In genomic region chr1:165441719-165442118, GRCm38 (mm10) we compare ENCODE assay signal across 29 mouse cellular contexts. TPM values are rescaled to one million over a fixed set of nuclear protein-coding genes. Genes with fewer than 3 reads are reported as not detected.
DNase-seq lines count a peak whose midpoint lies in the region; ATAC-seq lines count a peak whose summit lies in the region.
"Had no signal": no experiment of that assay in that cellular context is flagged by ENCODE, and none has a peak within 500 bp of the region (broad histone marks: within the 10 kb centered on the region; RNA-seq: fewer than 3 reads in every experiment).

No protein-coding gene starts in this region.

- no peak overlapping the region for H3K4me2 ChIP-seq in heart, embryonic 12.5 days
- no peak overlapping the region for H3K4me2 ChIP-seq in kidney, embryonic 16.5 days (replicated peaks; ENCODE audit: low read depth, low read length)
- no peak overlapping the region for H3K4me2 ChIP-seq in liver, embryonic 16.5 days (ENCODE audit: low read depth, low read length)
- H3K4me2 ChIP-seq: embryonic facial prominence, embryonic 12.5 days; embryonic facial prominence, embryonic 15.5 days; heart, embryonic 11.5 days; heart, embryonic 15.5 days; hindbrain, embryonic 14.5 days had no signal

- H3K36me3 ChIP-seq in heart, embryonic 12.5 days, result peaks cover under 1% of the 10 kb centered on the region; the same call in 1 of the 2 replicates
- H3K36me3 ChIP-seq in kidney, embryonic 16.5 days (ENCODE audit: insufficient read depth, low read length), result no peaks in the 10 kb centered on the region
- no peaks in the 10 kb centered on the region for H3K36me3 ChIP-seq in liver, embryonic 16.5 days (ENCODE audit: control insufficient read depth, insufficient read depth)
- H3K36me3 ChIP-seq: embryonic facial prominence, embryonic 12.5 days; embryonic facial prominence, embryonic 15.5 days; heart, embryonic 15.5 days had no signal

- ATAC-seq in cerebellum, adult (ENCODE audit: insufficient number of reproducible peaks, low FRiP score, low TSS enrichment), result peak; percentile 31; the same call in 1 of the 2 replicates
- ATAC-seq in heart, embryonic 12.5 days (ENCODE audit: insufficient number of reproducible peaks, low FRiP score), result 0 out of 2 replicates have a peak, but pooled peaks have one; percentile 18
- peak; percentile 73 for ATAC-seq in kidney, embryonic 16.5 days (ENCODE audit: low FRiP score, low TSS enrichment)
- 0 out of 2 replicates have a peak, but pooled peaks have one; percentile 9 for ATAC-seq in liver, embryonic 16.5 days (ENCODE audit: low read depth)
- ATAC-seq: activated CD4-positive, CD25-positive, alpha-beta regulatory T cell, adult 4 months; forebrain, embryonic 14.5 days; forebrain, postnatal 0 days; hindbrain, postnatal 0 days; inflammation-experienced regulatory T-cells, adult 6 months had no signal

- WGBS in heart, embryonic 12.5 days, result 72% methylated on average over 3 of the region's 3 CpGs
- 62% methylated on average over 3 of the region's 3 CpGs for WGBS in kidney, embryonic 16.5 days
- 86% methylated on average over 3 of the region's 3 CpGs for WGBS in liver, embryonic 16.5 days (ENCODE audit: insufficient replicate concordance)

- H3K4me3 ChIP-seq in heart, embryonic 12.5 days, result no peak overlapping the region
- no peak overlapping the region for H3K4me3 ChIP-seq in kidney, embryonic 16.5 days (ENCODE audit: low read length)
- H3K4me3 ChIP-seq in liver, embryonic 16.5 days (ENCODE audit: low read depth, low read length), result no peak overlapping the region
- H3K4me3 ChIP-seq: embryonic facial prominence, embryonic 12.5 days; embryonic facial prominence, embryonic 15.5 days; heart, embryonic 15.5 days had no signal

- DNase-seq in cerebellum, adult 9-10 months, result no peak
- no peak for DNase-seq in heart, postnatal 4 days
- DNase-seq in kidney, adult 11 months, result no peak
- no peak for DNase-seq in liver
- DNase-seq: adrenal gland, adult 8-10 months; adrenal gland, postnatal 25 days; cerebellum, adult 18-20 months; cerebellum, adult 9-11 months; cerebellum, postnatal 25 days; forebrain, postnatal 0 days; gastrocnemius, postnatal 10 days; gastrocnemius, postnatal 36 days; heart, postnatal 10 days had no signal

- H3K27ac ChIP-seq in heart, embryonic 12.5 days (ENCODE audit: poor library complexity, severe bottlenecking), result no peak overlapping the region
- no peak overlapping the region for H3K27ac ChIP-seq in kidney, embryonic 16.5 days (ENCODE audit: low read length)
- no peak overlapping the region for H3K27ac ChIP-seq in liver, embryonic 16.5 days (ENCODE audit: low read length)
- H3K27ac ChIP-seq: embryonic facial prominence, embryonic 12.5 days; embryonic facial prominence, embryonic 15.5 days; heart, embryonic 15.5 days; hindbrain, embryonic 14.5 days; hindbrain, postnatal 0 days had no signal

- no peak overlapping the region for H3K9ac ChIP-seq in heart, embryonic 12.5 days
- no peak overlapping the region for H3K9ac ChIP-seq in kidney, embryonic 16.5 days (replicated peaks; ENCODE audit: low read length)
- H3K9ac ChIP-seq in liver, embryonic 16.5 days (ENCODE audit: low read depth, low read length), result no peak overlapping the region
- H3K9ac ChIP-seq: embryonic facial prominence, embryonic 12.5 days; embryonic facial prominence, embryonic 15.5 days; forebrain, postnatal 0 days; heart, embryonic 15.5 days; hindbrain, embryonic 14.5 days had no signal

- no peaks in the 10 kb centered on the region for H3K9me3 ChIP-seq in heart, embryonic 12.5 days (replicated peaks)
- peaks cover under 1% of the 10 kb centered on the region; the same call in 1 of the 2 replicates for H3K9me3 ChIP-seq in kidney, embryonic 16.5 days (ENCODE audit: low read length)
- no peaks in the 10 kb centered on the region for H3K9me3 ChIP-seq in liver, embryonic 16.5 days (replicated peaks; ENCODE audit: control insufficient read depth, low read length)
- H3K9me3 ChIP-seq: embryonic facial prominence, embryonic 12.5 days; embryonic facial prominence, embryonic 15.5 days; heart, embryonic 15.5 days had no signal

- H3K27me3 ChIP-seq in heart, embryonic 12.5 days (replicated peaks), result no peaks in the 10 kb centered on the region
- no peaks in the 10 kb centered on the region for H3K27me3 ChIP-seq in kidney, embryonic 16.5 days (ENCODE audit: insufficient read depth, low read length)
- no peaks in the 10 kb centered on the region for H3K27me3 ChIP-seq in liver, embryonic 16.5 days (ENCODE audit: control insufficient read depth, insufficient read depth, low read depth, low read length)
- H3K27me3 ChIP-seq: embryonic facial prominence, embryonic 12.5 days; embryonic facial prominence, embryonic 15.5 days; heart, embryonic 15.5 days had no signal

- H3K4me1 ChIP-seq in heart, embryonic 12.5 days (replicated peaks), result peaks cover 10% of the 10 kb centered on the region
- no peaks in the 10 kb centered on the region for H3K4me1 ChIP-seq in kidney, embryonic 16.5 days (ENCODE audit: insufficient read depth, low read length)
- H3K4me1 ChIP-seq in liver, embryonic 16.5 days (ENCODE audit: control insufficient read depth, low read depth, low read length), result peaks cover 6% of the 10 kb centered on the region
- H3K4me1 ChIP-seq: embryonic facial prominence, embryonic 12.5 days had no signal

RNA-seq across cellular contexts. Expression of gene Dcaf6, which starts 18.6 kb away (rescaled TPM):
- polyA plus RNA-seq in heart, embryonic 12.5 days (2016; fragmentation: Nextera tagmentation; extraction: Ambion mirVana), result 17.9 and 18.7 TPM in 2 replicates
- total RNA-seq in heart, postnatal 4 days (2021), result 10 to 100 TPM; 59.8 to 65.6 TPM
- 19.4 and 21.1 TPM in 2 replicates for polyA plus RNA-seq in kidney, embryonic 16.5 days (2015; fragmentation: Nextera tagmentation; extraction: Ambion mirVana)
- polyA plus RNA-seq in liver, embryonic 16.5 days (2015; fragmentation: Nextera tagmentation; extraction: Ambion mirVana), result 14.9 and 17.0 TPM in 2 replicates

RNA-seq across cellular contexts. Expression of gene Mpc2, which starts 18.7 kb away (rescaled TPM):
- 226 TPM in 2 replicates for polyA plus RNA-seq in heart, embryonic 12.5 days (2016; fragmentation: Nextera tagmentation; extraction: Ambion mirVana)
- total RNA-seq in heart, postnatal 4 days (2021), result 100 to 1,000 TPM; 309 to 352 TPM
- 309 and 320 TPM in 2 replicates for polyA plus RNA-seq in kidney, embryonic 16.5 days (2015; fragmentation: Nextera tagmentation; extraction: Ambion mirVana)
- 292 and 315 TPM in 2 replicates for polyA plus RNA-seq in liver, embryonic 16.5 days (2015; fragmentation: Nextera tagmentation; extraction: Ambion mirVana)

RNA-seq across cellular contexts. Expression of gene Adcy10, which starts 43.3 kb away (rescaled TPM):
- not detected in 2 replicates for polyA plus RNA-seq in heart, embryonic 12.5 days (2016; fragmentation: Nextera tagmentation; extraction: Ambion mirVana)
- under 1 TPM in 1 of 2 experiments, not detected in 1; 0.09 TPM for total RNA-seq in heart, postnatal 4 days (2021)
- polyA plus RNA-seq in kidney, embryonic 16.5 days (2015; fragmentation: Nextera tagmentation; extraction: Ambion mirVana), result 0.06 and 0.39 TPM in 2 replicates
- 0.02 and 0.11 TPM in 2 replicates for polyA plus RNA-seq in liver, embryonic 16.5 days (2015; fragmentation: Nextera tagmentation; extraction: Ambion mirVana)
- total RNA-seq: common myeloid progenitor, adult 5-6 weeks; forebrain, postnatal 0 days; gastrocnemius, postnatal 36 days; heart, adult 8-10 months; hematopoietic stem cell, adult 5-6 weeks had no signal
- polyA plus RNA-seq: embryonic facial prominence, embryonic 15.5 days; heart, embryonic 11.5 days; heart, embryonic 15.5 days; inflammation-experienced regulatory T-cells, adult 6 months had no signal

Comparison
In these comparisons a context has a peak if more than half of its experiments do, and no peak if none do; other contexts are left out.
1. ATAC-seq: peak in every context shown above with its lines; median percentile 73 in kidney, embryonic 16.5 days; 31 in cerebellum, adult; 18 in heart, embryonic 12.5 days; 9 in liver, embryonic 16.5 days.